Mouse (Mus musculus): ENCODE results near the gene Scgb1c1.

Scgb1c1 gene

DNA sequence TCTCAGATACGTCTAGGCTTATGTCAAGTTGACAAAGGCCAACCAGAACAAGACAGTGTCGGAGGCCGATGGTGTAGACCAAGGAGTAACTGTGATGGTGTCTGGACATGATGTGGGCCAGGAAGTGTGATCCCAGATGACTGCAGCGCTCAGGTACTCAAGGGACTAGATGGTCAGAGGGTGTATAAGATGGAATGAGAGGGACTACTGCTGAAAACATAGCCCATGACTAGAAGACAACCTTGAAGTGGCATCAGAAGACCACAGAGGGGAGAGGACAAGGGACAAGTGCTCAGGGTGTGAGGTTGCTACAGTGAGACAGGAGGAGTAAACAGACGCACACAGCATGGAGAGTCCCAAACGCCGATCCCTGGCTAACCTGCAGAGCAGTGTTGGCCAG is 1.5 kb upstream of the Scgb1c1 start:
- DNase-seq (ENCODE audit: low spot score in 2 of 2): no peak

DNA sequence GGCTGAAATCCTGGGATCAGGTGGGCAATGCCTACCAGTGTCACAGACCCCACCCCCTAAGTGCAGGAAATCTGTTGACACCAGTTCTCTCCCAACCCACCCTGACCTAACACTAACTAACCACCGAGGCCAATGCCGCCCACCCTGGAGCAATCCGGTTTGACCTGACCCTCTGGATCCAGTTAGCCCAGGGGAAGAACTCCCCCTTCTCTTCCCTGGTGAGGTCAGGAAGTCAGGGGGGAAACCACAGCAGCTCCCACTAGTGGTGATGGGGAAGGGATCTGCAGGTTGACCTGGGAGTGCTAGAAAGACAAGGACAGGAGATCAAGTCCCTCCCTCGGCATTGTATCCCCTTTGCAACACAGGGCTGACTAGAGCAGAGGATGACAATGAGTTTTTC is 336 bp downstream of the Scgb1c1 start:
- no peak for DNase-seq (ENCODE audit: low spot score in 2 of 2)

DNA sequence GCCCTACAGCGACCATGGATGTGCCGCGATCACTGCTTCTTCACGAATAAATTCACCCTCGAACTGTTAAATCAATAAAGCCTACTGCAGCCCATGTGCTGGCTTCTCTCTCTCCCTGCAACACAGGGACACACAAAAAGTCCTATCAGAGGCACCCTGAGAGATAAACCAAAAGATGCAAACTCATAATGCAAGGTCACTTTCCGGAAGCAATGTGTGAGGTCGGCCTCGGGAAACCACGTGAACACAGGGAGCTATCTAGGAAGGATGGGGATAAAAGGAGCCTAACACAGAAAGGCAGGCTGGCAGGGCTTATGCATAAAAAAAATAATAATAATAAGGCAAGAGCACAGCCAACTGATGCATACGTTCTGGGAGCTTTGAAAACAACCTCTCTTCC is 1.3 kb downstream of the Scgb1c1 start:
- DNase-seq (ENCODE audit: low spot score in 2 of 2): no peak

DNA sequence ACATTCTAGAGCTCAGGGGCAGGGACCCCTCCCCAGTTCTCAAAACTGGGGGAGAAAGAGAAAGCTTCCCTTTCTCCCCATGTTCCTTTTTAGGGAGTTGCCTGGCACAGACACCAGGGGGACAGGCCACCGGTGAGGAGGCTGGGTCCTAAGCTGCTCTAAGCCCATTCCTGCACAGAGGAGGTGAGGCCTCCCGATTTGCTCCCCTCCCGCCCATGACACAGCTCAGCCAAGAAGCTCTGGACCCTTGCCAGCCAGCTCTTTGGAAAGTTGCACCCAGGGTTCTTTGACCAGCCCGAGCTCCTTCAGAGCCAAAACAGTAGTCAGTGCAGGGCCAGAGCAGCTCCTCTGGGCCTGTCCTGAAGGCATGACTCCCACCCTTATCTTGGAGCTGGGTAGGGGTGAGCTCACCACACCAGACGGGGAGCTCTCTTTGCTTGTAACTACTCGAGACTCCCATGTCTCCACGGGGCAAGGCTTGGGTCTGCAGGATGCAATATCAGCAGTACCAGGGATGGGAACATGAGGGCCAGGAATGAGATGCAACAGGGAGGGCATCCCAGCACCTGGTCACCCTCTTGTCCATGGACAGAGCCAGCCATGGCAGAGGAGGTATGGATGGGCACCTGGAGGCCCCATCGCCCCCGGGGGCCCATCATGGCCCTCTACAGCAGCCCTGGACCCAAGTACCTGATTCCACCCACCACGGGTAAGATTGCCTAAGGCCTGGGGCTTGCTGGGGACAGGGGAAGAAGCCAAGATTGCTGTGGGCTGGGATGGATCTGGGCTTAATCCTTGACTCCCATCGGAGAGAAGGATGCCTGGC is 2.6 kb downstream of the Scgb1c1 start, which contains the start of gene Odf3:
Odf3 (plus strand) TSS at position 51 of the 826 bp plus-strand sequence.
- no peak for DNase-seq (ENCODE audit: low spot score in 2 of 2)

DNA sequence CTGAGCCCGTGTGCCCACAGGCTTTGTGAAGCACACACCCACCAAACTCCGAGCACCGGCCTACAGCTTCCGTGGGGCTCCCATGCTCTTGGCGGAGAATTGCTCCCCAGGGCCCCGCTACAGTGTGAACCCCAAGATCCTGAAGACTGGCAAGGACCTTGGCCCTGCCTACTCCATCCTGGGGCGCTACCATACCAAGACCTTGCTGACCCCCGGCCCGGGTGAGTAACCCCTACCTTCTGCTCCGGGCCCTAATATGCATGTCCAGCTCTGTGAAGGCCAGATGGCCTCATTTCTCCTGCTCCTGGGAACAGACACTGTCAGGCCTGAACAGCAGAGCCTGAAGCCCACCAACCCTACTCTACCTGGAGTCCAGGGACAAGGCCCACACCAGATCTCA is 3.2 kb downstream of the Scgb1c1 start:
- DNase-seq (ENCODE audit: low spot score in 2 of 2): no peak

DNA sequence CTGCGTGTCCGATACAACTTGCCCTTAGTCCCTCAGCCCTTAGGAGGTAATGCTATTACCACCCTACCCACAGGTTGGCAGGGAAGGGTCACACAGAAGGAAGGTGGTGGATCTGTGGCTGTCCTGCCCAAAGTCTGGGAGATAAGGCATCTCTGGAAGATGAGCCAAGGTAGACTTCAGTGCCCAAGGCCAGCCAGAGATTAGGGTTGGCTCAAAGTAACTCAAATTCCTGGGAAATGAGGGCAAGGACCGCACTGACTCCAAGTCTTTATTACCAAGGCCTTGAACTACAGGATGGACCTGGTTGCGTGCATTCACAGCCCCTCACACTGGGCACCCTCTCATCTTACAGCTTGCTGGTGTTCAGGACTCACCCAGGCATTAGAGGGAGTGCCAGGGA is 6.6 kb downstream of the Scgb1c1 start:
- no peak for DNase-seq (ENCODE audit: low spot score in 2 of 2)

DNA sequence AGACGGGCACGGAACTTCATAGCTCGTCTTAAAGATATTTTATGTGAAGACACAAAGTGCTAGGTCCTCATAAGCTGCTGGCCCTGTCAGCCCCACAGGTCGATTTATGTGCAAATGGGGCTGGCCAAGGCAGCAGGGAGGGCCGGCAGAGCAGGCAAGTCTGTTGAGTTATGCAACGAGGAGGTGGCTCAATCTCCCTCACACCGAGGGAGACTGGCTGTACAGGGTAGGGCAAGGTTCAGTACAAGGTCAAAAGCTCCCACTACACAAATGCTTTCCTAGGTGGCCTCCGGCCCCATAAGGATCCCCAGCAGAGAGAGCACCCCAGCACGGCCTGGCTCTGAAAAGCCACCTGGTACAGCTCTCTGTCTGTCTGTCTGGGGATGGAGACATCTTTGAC is 8.0 kb downstream of the Scgb1c1 start:
- DNase-seq (ENCODE audit: low spot score in 2 of 2): no peak

DNA sequence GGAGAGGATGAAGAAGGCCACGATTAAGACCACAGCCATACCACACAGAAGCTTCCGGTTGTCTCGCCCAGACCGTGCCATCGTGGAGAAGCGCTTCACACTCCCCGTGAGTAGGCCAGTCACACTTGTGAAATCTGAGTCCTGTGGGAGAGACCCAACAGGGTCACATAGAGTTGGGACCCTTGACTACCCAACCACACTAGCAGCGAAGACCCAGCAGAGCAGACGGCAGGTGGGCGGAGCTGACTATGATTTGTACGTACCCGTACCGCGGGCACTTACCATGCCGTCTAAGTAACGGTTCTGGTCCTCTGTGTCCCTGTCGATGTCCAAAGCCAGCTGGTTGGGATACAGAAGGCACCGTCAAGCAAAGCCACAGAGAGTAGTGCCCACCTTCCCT is 9.1 kb downstream of the Scgb1c1 start:
- no peak for DNase-seq (ENCODE audit: low spot score in 2 of 2)

DNA sequence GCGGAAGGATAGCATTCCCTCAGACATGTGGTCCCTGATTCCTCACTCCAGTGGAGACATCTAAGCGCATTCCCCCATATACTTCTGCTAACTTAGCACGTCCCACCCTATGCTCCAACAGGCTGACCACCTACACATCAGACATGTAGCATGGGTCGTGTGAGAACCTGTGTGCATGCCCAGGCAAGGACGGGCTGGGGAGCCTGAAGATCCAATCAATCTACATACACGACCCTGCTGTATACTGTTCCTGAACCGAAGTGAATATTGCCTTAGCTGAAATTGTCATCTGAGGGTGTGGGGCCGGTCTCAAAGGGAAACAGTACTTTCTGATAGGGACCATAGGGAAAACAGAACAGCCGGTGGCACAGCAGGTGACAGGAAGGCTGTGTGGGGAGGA is 9.8 kb downstream of the Scgb1c1 start:
- no peak for DNase-seq (ENCODE audit: low spot score in 2 of 2)

DNA sequence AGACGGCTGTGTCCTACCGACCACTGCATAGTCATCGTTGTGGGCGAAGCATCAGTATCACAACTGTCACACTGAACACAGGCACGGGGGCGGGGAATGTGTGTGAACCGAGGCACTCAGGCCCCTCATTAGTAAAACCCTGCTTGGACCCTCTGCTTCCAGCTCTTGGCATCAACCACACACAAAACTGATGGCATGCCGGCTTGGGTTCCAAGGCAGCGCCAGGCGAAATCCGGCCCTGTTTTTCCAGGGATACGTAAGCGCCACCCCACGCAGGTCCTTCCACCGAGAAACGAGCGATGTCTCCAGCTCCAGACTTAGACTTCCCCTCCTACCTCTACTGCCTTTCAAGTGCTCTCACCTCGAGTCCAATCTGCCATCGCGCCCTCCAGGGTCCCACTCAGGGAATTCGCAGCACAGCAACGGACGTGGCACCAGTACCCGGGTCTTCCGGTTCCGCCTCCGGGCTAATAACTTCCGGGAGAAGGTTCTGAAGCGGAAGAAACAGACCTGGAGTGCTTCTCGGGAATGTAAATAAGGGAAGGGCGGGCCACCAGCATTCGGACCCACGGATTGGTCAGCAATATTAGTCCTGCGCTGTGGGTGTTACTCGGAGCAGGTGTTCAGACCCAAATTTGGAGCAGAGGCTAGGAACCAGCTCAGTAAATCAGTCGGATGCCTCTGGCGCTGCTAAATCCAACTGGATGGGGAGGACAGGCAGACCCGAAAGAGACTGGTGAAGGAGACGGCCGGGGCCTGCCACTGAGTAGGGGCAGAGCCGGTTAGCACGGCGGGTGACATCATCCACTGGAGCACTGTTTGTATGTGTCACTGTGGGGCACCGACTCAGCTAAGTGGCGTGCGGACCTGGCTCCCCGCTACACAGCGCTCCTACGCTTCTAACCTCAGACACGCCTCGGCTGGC is 10.8 kb downstream of the Scgb1c1 start, which contains the start of gene Gm45785:
Gm45785 (minus strand) TSS at position 472 of the 925 bp plus-strand sequence.
- peak; percentile 85 to 90 for DNase-seq (ENCODE audit: low spot score in 2 of 2)

DNA sequence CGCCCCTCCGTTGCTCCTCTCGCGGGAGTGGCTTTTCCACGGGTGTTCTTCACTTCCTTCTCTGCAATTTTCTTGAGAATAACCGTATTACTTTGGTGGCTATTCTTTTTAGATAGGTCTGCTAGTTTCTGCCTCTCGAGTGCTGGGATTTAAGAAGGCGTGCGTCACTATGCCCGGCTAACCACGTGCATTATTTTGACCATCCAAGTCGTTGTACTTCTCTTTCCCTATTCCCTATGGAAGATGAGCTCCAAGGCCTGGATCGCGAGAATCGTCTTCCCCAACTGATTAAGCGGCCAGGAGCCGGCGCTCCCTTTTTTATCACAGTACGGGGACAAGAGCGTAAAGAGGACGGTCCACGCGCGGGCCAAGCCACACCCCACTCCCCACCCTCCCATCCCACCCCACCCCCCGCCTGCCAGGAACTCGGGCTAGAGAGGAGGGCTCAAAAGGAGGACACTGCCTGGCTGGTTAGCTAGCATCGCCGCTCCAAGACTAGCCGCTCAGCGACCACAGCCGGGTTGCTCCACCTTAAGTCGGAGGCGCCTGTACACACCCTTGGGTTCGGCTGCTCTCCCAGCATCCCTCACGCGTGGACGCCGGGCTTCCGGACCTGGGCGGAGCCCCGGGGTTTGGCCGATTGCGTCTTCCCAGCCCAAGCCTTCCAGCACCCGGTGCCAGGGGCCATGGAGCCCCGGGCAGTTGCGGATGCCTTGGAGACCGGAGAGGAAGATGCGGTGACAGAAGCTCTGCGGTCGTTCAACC is 11.6 kb downstream of the Scgb1c1 start, which contains the start of gene Ric8a:
Ric8a (plus strand) TSS at position 173 of the 765 bp plus-strand sequence.
- peak; percentile 90 to 91 for DNase-seq (ENCODE audit: low spot score in 2 of 2)

DNA sequence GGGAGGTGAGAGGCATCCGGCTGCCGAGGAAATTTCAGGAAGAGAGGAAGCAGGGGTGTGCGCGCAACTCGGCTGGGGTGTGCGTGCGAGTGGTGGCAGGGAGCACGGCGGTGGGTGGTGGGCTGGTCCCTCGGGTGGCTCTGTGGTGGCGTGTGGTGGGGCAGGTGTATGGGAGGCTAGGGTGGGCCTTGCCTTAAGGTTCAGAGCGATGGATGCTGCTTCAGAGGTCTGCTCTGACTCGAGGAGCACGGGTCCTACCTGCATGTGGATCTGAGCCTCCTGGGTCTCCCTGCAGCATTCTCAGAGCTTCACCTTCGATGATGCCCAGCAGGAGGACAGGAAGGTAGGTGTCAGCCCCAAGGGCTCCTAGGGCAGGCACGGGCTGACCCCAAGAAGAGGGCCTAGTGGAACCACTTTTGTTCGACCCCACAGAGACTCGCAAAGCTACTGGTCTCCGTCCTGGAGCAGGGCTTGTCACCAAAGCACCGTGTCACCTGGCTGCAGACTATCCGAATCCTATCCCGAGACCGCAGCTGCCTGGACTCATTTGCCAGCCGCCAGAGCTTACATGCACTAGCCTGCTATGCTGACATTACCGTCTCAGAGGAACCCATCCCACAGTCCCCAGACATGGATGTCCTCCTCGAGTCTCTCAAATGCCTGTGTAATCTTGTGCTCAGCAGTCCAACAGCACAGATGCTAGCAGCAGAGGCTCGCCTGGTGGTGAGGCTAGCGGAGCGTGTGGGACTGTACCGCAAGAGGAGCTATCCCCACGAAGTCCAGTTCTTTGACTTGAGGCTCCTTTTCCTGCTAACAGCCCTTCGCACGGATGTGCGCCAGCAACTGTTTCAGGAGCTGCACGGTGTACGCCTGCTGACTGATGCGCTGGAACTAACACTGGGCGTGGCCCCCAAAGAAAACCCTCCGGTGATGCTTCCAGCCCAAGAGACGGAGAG is 12.5 kb downstream of the Scgb1c1 start, which contains the start of gene Bet1l:
Bet1l (minus strand) TSS at position 28 of the 956 bp plus-strand sequence.
- no peak for DNase-seq (ENCODE audit: low spot score in 2 of 2)

DNA sequence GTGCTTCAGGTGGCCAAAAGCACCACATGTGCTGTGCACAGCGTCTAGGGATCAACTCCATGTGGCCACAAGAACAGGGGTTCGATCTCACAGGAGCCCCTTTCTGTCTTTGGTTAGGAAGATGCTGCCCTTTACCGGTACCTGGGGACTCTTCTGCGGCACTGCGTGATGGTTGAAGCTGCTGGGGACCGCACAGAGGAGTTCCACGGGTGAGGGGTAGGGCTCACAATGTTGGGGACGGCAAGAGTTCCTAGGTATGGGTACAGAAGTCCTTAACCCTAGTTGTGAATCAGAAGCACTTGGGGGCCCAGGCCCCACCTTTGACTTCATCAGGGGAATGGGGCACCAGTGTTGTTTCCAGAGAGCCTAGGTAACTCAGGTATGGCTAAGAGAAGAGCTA is 13.4 kb downstream of the Scgb1c1 start:
- no peak for DNase-seq (ENCODE audit: low spot score in 2 of 2)

DNA sequence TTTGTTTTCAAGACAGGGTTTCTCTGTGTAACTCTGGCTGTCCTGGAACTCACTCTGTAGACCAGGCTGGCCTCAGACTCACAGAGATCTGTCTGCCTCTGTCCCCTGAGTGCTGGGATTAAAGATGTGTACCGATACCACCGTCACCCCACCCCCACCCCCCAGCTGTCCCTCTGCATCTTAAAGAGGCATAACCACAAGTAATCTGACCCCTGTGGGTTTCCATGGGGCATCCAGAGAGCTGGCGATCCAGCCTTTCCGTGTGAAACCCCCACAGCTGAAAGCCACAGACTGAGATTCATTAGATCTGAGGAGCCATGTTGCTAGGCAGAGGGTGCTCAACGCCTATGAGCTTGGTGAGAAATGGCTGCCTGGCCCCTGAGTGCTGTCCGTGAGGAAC is 14.7 kb downstream of the Scgb1c1 start:
- DNase-seq (ENCODE audit: low spot score in 2 of 2): no peak

DNA sequence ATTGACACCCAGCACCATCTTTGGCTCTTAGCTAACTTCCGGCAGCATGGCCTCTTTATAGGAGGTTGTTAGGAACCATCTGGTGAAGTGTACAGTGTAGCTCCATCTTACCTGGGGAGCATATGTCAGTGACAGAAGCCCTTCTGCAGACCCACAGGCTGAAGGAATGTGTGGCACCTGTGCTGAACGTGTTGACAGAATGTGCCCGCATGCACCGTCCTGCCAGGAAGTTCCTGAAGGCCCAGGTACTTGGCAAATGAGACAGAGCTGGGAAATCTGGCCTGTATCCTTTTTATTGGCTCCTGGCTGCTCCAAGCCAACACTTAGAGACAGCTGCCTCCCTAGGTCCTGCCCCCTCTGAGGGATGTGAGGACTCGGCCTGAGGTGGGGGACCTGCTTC is 15.4 kb downstream of the Scgb1c1 start:
- no peak for DNase-seq (ENCODE audit: low spot score in 2 of 2)

DNA sequence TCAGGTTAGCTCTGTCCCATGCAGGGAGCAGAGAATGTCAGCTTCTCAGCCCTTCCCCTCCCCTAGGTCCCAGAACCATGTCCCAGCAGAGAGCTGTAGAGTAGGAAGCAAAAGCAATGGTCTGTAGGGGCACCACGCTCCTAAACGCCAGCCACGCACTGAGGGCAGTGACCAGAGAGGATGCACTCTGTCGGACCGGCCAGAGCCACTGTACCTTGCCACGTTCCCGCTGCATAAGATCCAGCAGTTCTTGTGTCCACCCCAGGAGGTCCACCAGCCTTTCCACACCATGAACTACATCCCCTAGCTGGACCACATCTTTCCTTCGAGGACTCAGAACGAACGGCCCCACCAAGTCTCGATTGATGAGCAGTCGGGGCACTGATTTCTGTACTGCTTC is 19.4 kb downstream of the Scgb1c1 start:
- DNase-seq (ENCODE audit: low spot score in 2 of 2): no peak

DNA sequence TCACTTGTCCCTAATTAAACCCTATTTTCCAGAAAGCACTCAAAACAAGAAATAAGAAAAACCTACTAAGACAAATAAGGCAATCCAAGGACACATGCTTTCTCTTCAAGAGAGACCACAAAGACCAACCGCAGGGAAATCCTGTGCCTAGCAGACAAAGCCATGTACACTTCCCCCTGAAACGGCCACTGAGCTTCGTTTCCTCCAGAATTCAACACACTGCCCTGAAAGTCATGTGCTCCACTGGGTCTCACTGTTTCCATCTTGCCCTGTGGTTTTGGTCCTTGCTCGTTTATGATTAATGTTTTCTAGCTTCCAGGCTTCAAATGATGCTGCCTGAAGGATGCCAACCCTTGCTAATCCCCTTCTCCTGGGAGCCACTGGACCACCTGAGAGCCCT is 28.9 kb downstream of the Scgb1c1 start:
- no peak for DNase-seq (ENCODE audit: low spot score in 2 of 2)

DNA sequence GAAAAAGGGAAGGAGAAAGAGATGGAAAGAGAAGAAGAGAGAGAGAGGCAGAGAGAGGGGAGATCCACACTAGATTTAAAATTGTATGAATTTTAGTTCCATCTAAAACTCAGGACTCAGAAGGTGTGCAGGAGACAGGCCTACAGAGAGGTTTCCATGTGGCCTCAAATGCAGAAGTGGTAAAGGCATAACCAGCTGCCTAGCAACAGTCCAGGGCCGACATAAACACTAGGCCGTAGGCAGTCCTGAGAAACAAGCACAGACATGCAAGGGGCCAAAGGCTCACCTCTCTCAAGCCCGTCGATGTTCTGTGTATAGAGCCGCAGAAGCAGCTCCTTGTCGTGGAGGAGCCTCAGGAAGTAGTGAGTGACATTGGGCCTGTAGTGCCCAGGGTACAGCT is 32.0 kb downstream of the Scgb1c1 start:
- DNase-seq (ENCODE audit: low spot score in 2 of 2): no peak

DNA sequence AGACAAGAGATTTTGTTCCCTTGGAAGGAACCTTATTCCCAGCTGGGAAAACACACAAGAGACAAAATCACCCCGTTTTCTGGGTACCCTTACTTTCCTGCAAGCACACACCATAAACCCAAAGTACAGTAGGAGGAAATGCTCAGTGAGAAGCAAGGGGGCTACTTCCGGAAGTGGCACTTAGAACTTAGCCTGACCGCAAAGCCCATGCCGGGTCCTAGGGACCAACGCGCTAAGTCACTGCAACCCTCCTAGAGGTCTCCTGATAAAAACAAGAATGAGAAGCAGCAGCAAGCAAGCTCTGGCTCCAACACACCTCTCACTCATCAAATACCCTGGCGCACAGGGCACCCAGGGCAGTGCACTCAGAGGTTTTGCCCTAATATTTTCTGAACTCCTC is 34.0 kb downstream of the Scgb1c1 start:
- no peak for DNase-seq (ENCODE audit: low spot score in 2 of 2)

DNA sequence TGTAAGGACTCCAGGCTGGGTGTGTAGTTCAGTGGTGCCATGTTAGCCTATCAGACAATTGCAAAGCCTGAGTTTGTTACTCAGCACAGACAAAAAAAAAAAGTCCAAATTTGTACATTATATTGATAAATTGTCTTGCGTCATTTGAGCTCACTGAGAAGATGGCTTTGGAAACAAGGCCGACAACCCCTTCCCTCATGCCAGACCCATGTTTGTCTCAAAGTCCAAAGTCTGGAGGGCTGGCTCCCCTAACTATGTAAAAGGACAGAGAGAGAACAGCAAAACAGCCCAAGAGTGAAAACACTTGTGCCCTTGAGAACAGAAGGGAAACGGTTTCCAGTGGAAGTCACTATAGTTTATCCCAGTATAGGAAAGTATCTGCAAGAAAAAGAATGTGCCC is 35.1 kb downstream of the Scgb1c1 start:
- no peak for DNase-seq (ENCODE audit: low spot score in 2 of 2)

Data from frontal cortex, postnatal 36 days (tissue).